Mouse (Mus musculus) cortical plate, adult 2 months (tissue): ENCODE data around the gene Cdh24.

ENCODE experiments used
- CTCF ChIP-seq: fragments of 200-500 bp; IDR thresholded peaks from 2 replicates; pipeline ENCODE4 v1.5.1; 2011; ENCODE audit warnings: mild to moderate bottlenecking, control low read depth, low read length; ENCODE audit not compliant: insufficient read depth; ENCODE audit errors: extremely low read depth
- POLR2A ChIP-seq: fragments of 200-500 bp; IDR thresholded peaks from 2 replicates; pipeline ENCODE4 v1.6.1; 2011; ENCODE audit warnings: mild to moderate bottlenecking, low read length, control low read depth; ENCODE audit not compliant: insufficient read depth; ENCODE audit errors: extremely low read depth

GRCm38 (mm10) chr14:54592319-54592934, 48.7 kb downstream of the Cdh24 start:
- TF ChIP-seq POLR2A (no peak), CTCF (no peak)
